Mouse (Mus musculus) C2C12 (cell line): ENCODE results near the gene Fry. TPM values are rescaled to one million over a fixed set of nuclear protein-coding genes. Genes with fewer than 3 reads are reported as not detected.

Experiments
- H3K27me3 ChIP-seq: one replicate; pipeline ENCODE4 v1.6.1; 2011; ENCODE audit not compliant: control insufficient read depth, insufficient read depth, insufficient read length
- H3K36me3 ChIP-seq: one replicate; pipeline ENCODE4 v1.6.1; 2011; ENCODE audit not compliant: control insufficient read depth, insufficient read depth
- H3K4me3 ChIP-seq: one replicate; pipeline ENCODE4 v1.5.1; 2011; ENCODE audit warnings: mild to moderate bottlenecking, control low read depth; ENCODE audit not compliant: poor library complexity, insufficient read depth, severe bottlenecking
- H3K79me2 ChIP-seq: one replicate; pipeline ENCODE4 v1.6.1; 2011; ENCODE audit not compliant: control insufficient read depth, insufficient read depth
- H3K79me3 ChIP-seq: one replicate; pipeline ENCODE4 v1.6.1; 2011; ENCODE audit warnings: low read depth, control low read depth
- H3ac ChIP-seq: one replicate; pipeline ENCODE3; 2011; ENCODE audit warnings: low read depth; ENCODE audit not compliant: control insufficient read depth, insufficient read length
- CEBPB ChIP-seq: IDR thresholded peaks from one replicate; pipeline ENCODE4 v1.6.1; 2011; ENCODE audit warnings: low read depth, mild to moderate bottlenecking, control low read depth, moderate library complexity
- CTCF ChIP-seq: IDR thresholded peaks from one replicate; pipeline ENCODE4 v1.5.1; 2011; ENCODE audit not compliant: control insufficient read depth, insufficient read depth, insufficient read length
- FOSL1 ChIP-seq: IDR thresholded peaks from one replicate; pipeline ENCODE4 v1.8.0; 2011; ENCODE audit warnings: mild to moderate bottlenecking, low read length; ENCODE audit not compliant: poor library complexity, insufficient read depth, severe bottlenecking
- MAX ChIP-seq: IDR thresholded peaks from one replicate; pipeline ENCODE4 v1.6.1; 2011; ENCODE audit warnings: mild to moderate bottlenecking, control low read depth
- MYOD1 ChIP-seq: IDR thresholded peaks from one replicate; pipeline ENCODE4 v1.6.1; 2011; ENCODE audit warnings: low read depth; ENCODE audit not compliant: control insufficient read depth, insufficient read length
- MYOG ChIP-seq: IDR thresholded peaks from one replicate; pipeline ENCODE4 v1.6.1; 2011; ENCODE audit not compliant: control insufficient read depth, insufficient read length; ENCODE audit errors: extremely low read depth
- USF1 ChIP-seq: IDR thresholded peaks from one replicate; pipeline ENCODE4 v1.6.1; 2011; ENCODE audit warnings: low read depth, mild to moderate bottlenecking, control low read depth, moderate library complexity
- polyA plus RNA-seq: library from polyadenylated mRNA; unstranded; fragments of >200 nt; fragmentation: generic; extraction: Trizol; gene quantifications from one replicate; pipeline ENCODE4 v1.2.1, GENCODE M21; 2012; ENCODE audit warnings: missing spikeins

The Fry gene
- polyA plus RNA-seq, 1 experiment: 0.25 TPM

DNA sequence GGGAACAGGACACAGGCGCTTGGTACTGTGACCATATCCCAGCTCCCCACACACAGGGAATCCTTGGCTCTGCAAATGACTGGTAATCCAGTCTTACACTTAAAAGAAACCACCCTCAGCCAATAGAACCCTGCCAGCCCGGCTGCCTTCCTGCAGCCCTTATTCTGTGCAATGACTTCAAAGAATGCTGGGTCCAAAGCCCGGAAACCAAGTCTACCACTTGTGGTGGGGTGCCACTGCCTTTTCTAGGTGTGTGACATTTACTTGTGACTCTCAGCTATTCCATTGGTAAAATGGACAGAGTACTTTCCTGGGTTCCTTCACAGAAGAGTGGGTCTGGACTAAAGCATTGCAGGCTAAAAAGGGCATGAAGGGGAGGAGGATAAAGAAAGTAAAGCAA lies 254.5 kb downstream of the Fry start:
- TF ChIP-seq MYOG: no peak
- no peak for TF ChIP-seq USF1
- no peak for TF ChIP-seq CTCF
- TF ChIP-seq MAX: no peak
- no peak for TF ChIP-seq CEBPB
- TF ChIP-seq FOSL1: no peak
- no peak for TF ChIP-seq MYOD1
- Histone ChIP-seq H3ac (no peak overlapping the region), H3K27me3 (no peaks in the 10 kb centered on the region)

DNA sequence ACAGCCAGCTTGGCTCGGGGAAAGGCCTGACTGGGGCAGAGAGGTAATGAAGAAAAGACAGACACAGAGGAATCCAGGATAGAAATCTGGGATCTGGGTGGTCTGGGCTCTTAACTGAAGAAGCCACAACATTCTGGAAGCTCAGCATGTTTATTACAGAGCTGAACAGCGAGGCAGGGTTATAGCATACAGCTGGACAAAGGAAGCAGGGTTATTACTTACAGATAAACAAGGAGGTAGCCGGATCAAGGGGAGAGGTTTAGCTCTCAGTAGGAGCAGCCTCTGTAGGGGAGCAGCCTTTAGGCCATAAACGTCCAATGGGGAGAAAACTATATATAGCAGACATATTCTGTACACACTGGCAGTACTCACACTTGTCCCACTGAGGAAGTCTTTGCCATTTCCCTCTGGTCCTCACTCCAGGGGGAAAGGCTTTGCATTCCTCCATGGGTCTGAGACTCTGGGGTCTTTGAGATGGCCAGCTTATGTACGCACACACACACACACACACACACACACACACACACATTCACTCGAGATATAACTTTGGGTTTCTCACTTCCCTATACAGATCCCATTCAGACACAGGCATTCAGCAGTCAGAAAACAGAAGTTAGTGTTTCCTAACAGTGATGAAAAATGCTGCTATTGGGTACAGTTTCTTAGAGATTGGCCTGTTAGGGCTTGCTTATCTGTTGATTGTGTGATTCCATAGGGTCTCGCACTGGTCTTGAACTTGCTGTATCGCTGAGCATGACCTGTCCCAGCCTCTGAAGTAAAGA lies 256.5 kb downstream of the Fry start:
- no peaks in the 10 kb centered on the region for H3K79me3 ChIP-seq
- H3K27me3 ChIP-seq: no peaks in the 10 kb centered on the region
- TF ChIP-seq CTCF (no peak), MYOD1 (no peak), MYOG (no peak), CEBPB (no peak), USF1 (no peak), MAX (no peak), FOSL1 (no peak)

More for the DNA sequence above, 254.5 kb downstream of the Fry start:
- no peak overlapping the region for H3K4me3 ChIP-seq
- no peaks in the 10 kb centered on the region for H3K79me3 ChIP-seq
- no peaks in the 10 kb centered on the region for H3K36me3 ChIP-seq
- no peaks in the 10 kb centered on the region for H3K79me2 ChIP-seq

DNA sequence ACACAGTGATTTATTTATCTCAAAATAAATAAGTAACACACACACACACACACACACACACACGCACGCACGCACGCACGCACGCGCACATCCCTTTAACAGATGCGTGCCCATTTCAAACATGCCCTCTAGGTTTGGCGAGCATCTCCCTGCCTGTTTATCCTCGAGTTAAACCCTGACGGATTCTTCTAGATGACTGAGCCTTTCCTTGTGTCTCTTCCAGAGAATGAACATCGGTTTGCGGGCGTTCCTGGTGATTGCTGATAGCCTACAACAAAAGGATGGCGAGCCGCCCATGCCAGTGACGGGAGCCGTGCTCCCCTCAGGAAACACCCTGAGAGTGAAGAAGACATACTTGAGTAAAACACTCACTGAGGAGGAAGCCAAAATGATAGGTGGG lies 260.1 kb downstream of the Fry start:
- no peak overlapping the region for H3ac ChIP-seq

More for the DNA sequence above, 256.5 kb downstream of the Fry start:
- H3K4me3 ChIP-seq: no peak overlapping the region
- no peaks in the 10 kb centered on the region for H3K36me3 ChIP-seq
- H3ac ChIP-seq: no peak overlapping the region
- no peaks in the 10 kb centered on the region for H3K79me2 ChIP-seq

DNA sequence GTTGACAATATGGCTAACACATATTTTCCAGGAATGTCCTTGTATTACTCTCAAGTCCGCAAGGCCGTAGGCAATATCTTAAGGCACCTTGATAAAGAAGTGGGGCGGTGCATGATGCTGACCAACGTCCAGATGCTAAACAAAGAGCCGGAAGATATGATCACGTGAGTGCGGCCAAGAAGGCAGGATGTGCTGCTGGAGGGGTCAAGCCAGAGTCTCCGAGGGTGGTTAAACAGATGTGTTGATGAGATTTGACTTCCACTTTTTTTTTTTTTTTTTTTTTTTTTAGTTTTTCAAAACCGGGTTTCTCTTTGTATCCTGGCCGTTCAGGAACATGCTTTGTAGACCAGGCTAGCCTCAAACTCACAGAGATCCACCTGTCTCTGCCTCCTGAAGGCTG lies 262.3 kb downstream of the Fry start:
- Histone ChIP-seq H3ac (no peak overlapping the region), H3K4me3 (no peak overlapping the region), H3K79me2 (no peaks in the 10 kb centered on the region), H3K36me3 (no peaks in the 10 kb centered on the region), H3K27me3 (no peaks in the 10 kb centered on the region), H3K79me3 (no peaks in the 10 kb centered on the region)
- no peak for TF ChIP-seq CEBPB
- no peak for TF ChIP-seq MAX
- TF ChIP-seq MYOG: no peak
- TF ChIP-seq CTCF: no peak
- TF ChIP-seq USF1: no peak
- no peak for TF ChIP-seq MYOD1
- no peak for TF ChIP-seq FOSL1

More for the DNA sequence above, 260.1 kb downstream of the Fry start:
- H3K27me3 ChIP-seq: no peaks in the 10 kb centered on the region
- H3K79me2 ChIP-seq: no peaks in the 10 kb centered on the region
- no peaks in the 10 kb centered on the region for H3K36me3 ChIP-seq
- TF ChIP-seq MYOG (no peak), CTCF (no peak), FOSL1 (no peak), MYOD1 (no peak), USF1 (no peak), CEBPB (no peak), MAX (no peak)
- H3K4me3 ChIP-seq: no peak overlapping the region
- H3K79me3 ChIP-seq: no peaks in the 10 kb centered on the region

DNA sequence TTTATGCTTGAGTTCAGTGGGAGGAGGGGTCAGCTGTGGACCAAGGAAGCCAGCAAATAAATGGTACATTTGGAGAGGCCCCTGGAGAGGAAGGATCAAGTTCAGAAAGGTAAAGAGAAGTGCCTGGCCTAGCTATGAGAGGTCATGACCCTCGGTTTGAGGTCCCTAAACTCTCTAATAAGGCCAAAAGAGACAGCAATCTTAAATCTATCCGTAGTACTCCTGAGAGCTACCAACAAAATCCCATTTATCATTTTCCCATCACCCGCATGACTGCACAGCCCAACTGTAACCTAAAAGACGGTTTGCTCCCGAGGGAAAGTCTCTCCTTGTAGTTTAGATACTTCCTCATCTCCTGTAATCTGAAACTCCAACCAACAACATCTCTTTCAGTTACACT lies 264.0 kb downstream of the Fry start:
- no peaks in the 10 kb centered on the region for H3K79me2 ChIP-seq
- H3K36me3 ChIP-seq: no peaks in the 10 kb centered on the region
- no peak overlapping the region for H3K4me3 ChIP-seq
- no peaks in the 10 kb centered on the region for H3K27me3 ChIP-seq
- no peak overlapping the region for H3ac ChIP-seq
- no peaks in the 10 kb centered on the region for H3K79me3 ChIP-seq
- TF ChIP-seq CEBPB (no peak), CTCF (no peak), MYOG (no peak), USF1 (no peak), MAX (no peak), FOSL1 (no peak), MYOD1 (no peak)

DNA sequence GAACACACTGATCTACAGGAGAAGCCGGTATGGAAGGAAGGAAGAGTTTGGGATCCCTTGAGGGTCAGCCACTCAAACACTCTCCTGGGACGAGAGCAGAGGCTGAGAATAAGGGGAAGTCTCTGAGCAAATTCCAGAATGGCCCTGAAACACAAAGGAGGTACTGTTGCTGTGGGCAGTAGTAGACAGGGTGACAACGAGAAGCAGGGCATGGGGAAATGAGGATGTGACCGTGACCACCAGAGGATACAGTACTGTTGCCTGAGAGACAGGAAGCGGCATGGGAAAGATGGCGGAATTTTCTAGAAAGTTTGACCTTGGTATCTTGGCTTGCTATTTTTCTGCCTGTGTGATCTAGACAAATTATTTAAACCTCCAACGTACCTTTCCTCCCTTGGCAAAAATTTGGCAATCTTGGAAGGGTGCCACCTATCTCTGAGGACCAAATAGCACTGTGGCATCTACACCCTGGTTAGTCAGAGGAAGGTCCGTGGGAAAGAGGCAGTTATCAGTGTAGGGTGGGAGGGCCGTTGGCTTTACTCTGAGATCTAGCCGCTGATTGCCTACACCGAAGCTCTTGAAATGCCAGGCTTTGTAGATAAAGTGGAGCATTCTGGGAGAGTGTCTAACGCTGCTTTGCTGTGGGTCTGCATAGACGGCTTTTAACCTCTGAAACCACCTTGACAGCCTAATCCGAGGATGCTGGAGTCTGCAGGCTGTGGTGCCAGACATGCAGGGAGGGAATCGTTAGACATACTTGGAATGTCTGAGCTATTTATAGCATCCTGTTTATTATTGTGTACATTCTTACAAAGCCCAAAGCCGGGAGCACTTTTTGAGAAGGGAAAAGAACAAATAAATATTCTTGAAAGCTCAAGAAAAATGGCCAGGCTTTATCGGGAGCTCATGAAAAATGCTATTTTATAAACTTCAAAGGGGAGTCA lies 266.1 kb downstream of the Fry start:
- Histone ChIP-seq H3K27me3 (no peaks in the 10 kb centered on the region), H3K79me3 (no peaks in the 10 kb centered on the region), H3ac (no peak overlapping the region), H3K36me3 (no peaks in the 10 kb centered on the region), H3K79me2 (no peaks in the 10 kb centered on the region), H3K4me3 (no peak overlapping the region)
- TF ChIP-seq CEBPB: no peak
- TF ChIP-seq CTCF: no peak
- no peak for TF ChIP-seq MAX
- no peak for TF ChIP-seq MYOG
- TF ChIP-seq MYOD1: no peak
